Mouse (Mus musculus) midbrain, postnatal 0 days (tissue): ENCODE data around the gene Tmem211. TPM values are rescaled to one million over a fixed set of nuclear protein-coding genes. Genes with fewer than 3 reads are reported as not detected.

Experiments
- ATAC-seq: fragments of 200-750 bp; cut with Nextera tagmentation; 2 replicates; pipeline ENCODE4 v1.8.0; 2017; ENCODE audit warnings: moderate number of reproducible peaks, mild to moderate bottlenecking, moderate TSS enrichment, moderate library complexity; ENCODE audit not compliant: low FRiP score
- DNase-seq: peaks from one replicate; pipeline ENCODE4 v3.0.0-alpha.2; 2015; ENCODE audit warnings: low spot score
- H3K27ac ChIP-seq: fragments of 300-500 bp; sonication (generic); 2 replicates; pipeline ENCODE4 v1.5.1; 2014; ENCODE audit warnings: low read depth, mild to moderate bottlenecking, low read length, mixed read lengths
- H3K27me3 ChIP-seq: fragments of 300-500 bp; sonication (generic); 2 replicates; pipeline ENCODE4 v1.6.1; 2014; ENCODE audit warnings: low read length, control low read depth, mixed read lengths; ENCODE audit not compliant: insufficient read depth
- H3K36me3 ChIP-seq: fragments of 300-500 bp; sonication (generic); 2 replicates; pipeline ENCODE4 v1.6.1; 2014; ENCODE audit warnings: low read length, control low read depth, mixed read lengths; ENCODE audit not compliant: insufficient read depth
- H3K4me1 ChIP-seq: fragments of 300-500 bp; sonication (generic); 2 replicates; pipeline ENCODE4 v1.6.1; 2014; ENCODE audit warnings: mild to moderate bottlenecking, control low read depth, antibody characterized with exemption, low read length, mixed read lengths; ENCODE audit not compliant: insufficient read depth
- H3K4me2 ChIP-seq: fragments of 300-500 bp; sonication (generic); 2 replicates; pipeline ENCODE4 v1.6.1; 2014; ENCODE audit warnings: low read depth, mild to moderate bottlenecking, low read length, mixed read lengths; ENCODE audit not compliant: poor library complexity, severe bottlenecking
- H3K4me3 ChIP-seq: fragments of 300-500 bp; sonication (generic); 2 replicates; pipeline ENCODE4 v1.5.1; 2014; ENCODE audit warnings: low read depth, mild to moderate bottlenecking, low read length, moderate library complexity
- H3K9ac ChIP-seq: fragments of 300-500 bp; sonication (generic); replicated peaks from 2 replicates; pipeline ENCODE4 v1.6.1; 2014; ENCODE audit warnings: mild to moderate bottlenecking, low read length, moderate library complexity, mixed read lengths; ENCODE audit not compliant: poor library complexity, severe bottlenecking
- H3K9me3 ChIP-seq: fragments of 300-500 bp; sonication (generic); 2 replicates; pipeline ENCODE4 v1.6.1; 2016; ENCODE audit warnings: low read length, control low read depth
- CTCF ChIP-seq: IDR thresholded peaks from 2 replicates; pipeline ENCODE4 v1.5.1; 2016; ENCODE audit warnings: antibody characterized with exemption, mild to moderate bottlenecking
- WGBS: fragments of 180-500 bp; shearing (Covaris S2); extraction: QIAGEN DNeasy Blood & Tissue Kit; methylation state at CpG from one replicate; pipeline ENCODE4 v1.1.7; 2014; 5-methylcytosine and 5-hydroxymethylcytosine counted together
- polyA plus RNA-seq: library from polyadenylated mRNA; unstranded; fragments of >200 nt; fragmentation: Nextera tagmentation; extraction: Ambion mirVana; gene quantifications from 2 replicates; pipeline ENCODE4 v1.2.1, GENCODE M21; 2015
- total RNA-seq: library from RNA; depleted of rRNA; stranded (reverse); fragments of >200 nt; gene quantifications from 2 replicates; pipeline ENCODE4 v1.2.3, GENCODE M21; 2014

Gene Tmem211
- total and polyA plus RNA-seq, 2 experiments from 2014 or later, result not detected

- Histone ChIP-seq H3K9me3 (no peaks in the 10 kb centered on the region), H3K4me3 (peak within 1 kb of the TSS; percentile 67), H3K9ac (peak within 1 kb of the TSS; percentile 54), H3K27me3 (no peaks in the 10 kb centered on the region), H3K36me3 (no peaks in the 10 kb centered on the region), H3K4me2 (peak within 1 kb of the TSS; percentile 99), H3K27ac (0 out of 2 replicates have a peak within 1 kb of the TSS, but pooled peaks have one; percentile 43), H3K4me1 (no peaks in the 10 kb centered on the region; the same call in none of the 2 replicates)
- peak; percentile 78 for TF ChIP-seq CTCF
- WGBS, result 10% methylated on average over 48 of the region's 62 CpGs
- peak; percentile 67 for ATAC-seq
- DNase-seq, result peak; percentile 80
These were observed 5.4 kb upstream of the Tmem211 start, which contains the start of gene 2900026A02Rik for GRCm38 (mm10) chr5:113221147-113221865. Gene 2900026A02Rik, minus strand, starts transcription at chr5:113221236.

GRCm38 (mm10) chr5:113223888-113224287 lies 2.8 kb upstream of the Tmem211 start:
- WGBS, result 55% methylated on average over 4 of the region's 4 CpGs
- Histone ChIP-seq H3K4me3 (no peak overlapping the region), H3K36me3 (no peaks in the 10 kb centered on the region), H3K4me1 (no peaks in the 10 kb centered on the region; the same call in none of the 2 replicates), H3K27me3 (no peaks in the 10 kb centered on the region), H3K4me2 (no peak overlapping the region), H3K27ac (no peak overlapping the region), H3K9ac (no peak overlapping the region), H3K9me3 (no peaks in the 10 kb centered on the region)
- no peak for TF ChIP-seq CTCF
- DNase-seq, result no peak
- no peak for ATAC-seq

- TF ChIP-seq CTCF, result no peak
- Histone ChIP-seq H3K36me3 (no peaks in the 10 kb centered on the region), H3K27ac (peak overlapping the region; percentile 27), H3K4me2 (no peak overlapping the region), H3K4me1 (no peaks in the 10 kb centered on the region; the same call in none of the 2 replicates), H3K4me3 (no peak overlapping the region), H3K9ac (no peak overlapping the region), H3K9me3 (no peaks in the 10 kb centered on the region), H3K27me3 (no peaks in the 10 kb centered on the region)
- 18% methylated on average over 10 of the region's 10 CpGs for WGBS
- no peak for ATAC-seq
- peak; percentile 72 for DNase-seq
These were observed 1.4 kb upstream of the Tmem211 start for GRCm38 (mm10) chr5:113225271-113225670.

GRCm38 (mm10) chr5:113225686-113226435 lies 848 bp upstream of the Tmem211 start:
- TF ChIP-seq CTCF, result no peak
- Histone ChIP-seq H3K9me3 (no peaks in the 10 kb centered on the region), H3K4me2 (peak overlapping the region; percentile 40), H3K9ac (peak overlapping the region; percentile 15), H3K4me3 (peak overlapping the region; percentile 10; the same call in 1 of the 2 replicates), H3K27ac (peak overlapping the region; percentile 27), H3K27me3 (no peaks in the 10 kb centered on the region), H3K36me3 (no peaks in the 10 kb centered on the region), H3K4me1 (no peaks in the 10 kb centered on the region; the same call in none of the 2 replicates)
- 16% methylated on average over 25 of the region's 25 CpGs for WGBS
- DNase-seq, result peak; percentile 67
- 0 out of 2 replicates have a peak, but pooled peaks have one; percentile 8 for ATAC-seq

- no peak overlapping the region for H3K9ac ChIP-seq
- no peak for TF ChIP-seq CTCF
- no peaks in the 10 kb centered on the region; the same call in none of the 2 replicates for H3K4me1 ChIP-seq
- no peak overlapping the region for H3K27ac ChIP-seq
- H3K4me2 ChIP-seq, result no peak overlapping the region
- no peaks in the 10 kb centered on the region for H3K36me3 ChIP-seq
- H3K9me3 ChIP-seq, result no peaks in the 10 kb centered on the region
- 84% methylated on average over 5 of the region's 5 CpGs for WGBS
- DNase-seq (no peak), ATAC-seq (no peak)
- no peaks in the 10 kb centered on the region for H3K27me3 ChIP-seq
- no peak overlapping the region for H3K4me3 ChIP-seq
These were observed 3.5 kb downstream of the Tmem211 start for GRCm38 (mm10) chr5:113230196-113230595.
